Mouse (Mus musculus) ES-Bruce4 (cell line): ENCODE results near the gene Pah.

Experiments
- CTCF ChIP-seq: IDR thresholded peaks from one replicate; pipeline ENCODE4 v1.8.1; 2011; ENCODE audit warnings: low read depth, low read length
- EP300 ChIP-seq: IDR thresholded peaks from 2 replicates; pipeline ENCODE4 v1.6.1; 2011; ENCODE audit warnings: low read depth, low read length; ENCODE audit not compliant: insufficient read depth
- POLR2A ChIP-seq: IDR thresholded peaks from one replicate; pipeline ENCODE4 v1.8.1; 2011; ENCODE audit warnings: low read length; ENCODE audit not compliant: insufficient read depth

GRCm38 (mm10) chr10:87484831-87485720 is 36.5 kb upstream of the Pah start:
- TF ChIP-seq POLR2A (no peak), CTCF (no peak), EP300 (no peak)
